Mouse (Mus musculus) lung, adult 2 months (tissue): ENCODE measurements at regions not wholly inside any gene's neighbourhood (a gene's known extent, or its start where the extent isn't known, plus 50 kb on each side); places are given as distances from the start of the nearest gene placed in this dataset.

Source experiments
- DNase-seq: peaks from one replicate; pipeline ENCODE4 v3.0.0; 2022
- H3K4me1 ChIP-seq: fragments of 200-500 bp; 2 replicates; pipeline ENCODE4 v1.6.1; 2011; ENCODE audit warnings: low read length; ENCODE audit not compliant: control insufficient read depth, insufficient read depth
- H3K4me3 ChIP-seq: fragments of 200-500 bp; replicated peaks from 2 replicates; pipeline ENCODE3; 2011; ENCODE audit warnings: low read depth, mild to moderate bottlenecking, control low read depth, low read length; ENCODE audit errors: extremely low read depth
- CTCF ChIP-seq: fragments of 200-500 bp; IDR thresholded peaks from 2 replicates; pipeline ENCODE4 v1.5.1; 2011; ENCODE audit warnings: mild to moderate bottlenecking, low read length, control low read depth; ENCODE audit not compliant: insufficient read depth
- POLR2A ChIP-seq: fragments of 200-500 bp; IDR thresholded peaks from 2 replicates; pipeline ENCODE4 v1.6.1; 2011; ENCODE audit warnings: low read depth, mild to moderate bottlenecking, control low read depth, low read length, borderline replicate concordance; ENCODE audit errors: extremely low read depth
- WGBS: fragments of 180-500 bp; shearing (Covaris S2); methylation state at CpG from one replicate; pipeline ENCODE4 v1.1.7; 2018; 5-methylcytosine and 5-hydroxymethylcytosine counted together

GRCm38 (mm10) chr5:119594541-119594940 is 75.9 kb upstream of the Tbx3 start:
- TF ChIP-seq POLR2A (no peak), CTCF (no peak)
- no peak for DNase-seq
- no peak overlapping the region for H3K4me3 ChIP-seq
- 90% methylated on average over 8 of the region's 8 CpGs for WGBS
- H3K4me1 ChIP-seq, result no peaks in the 10 kb centered on the region

- H3K4me1 ChIP-seq, result no peaks in the 10 kb centered on the region
- TF ChIP-seq CTCF (no peak), POLR2A (no peak)
- DNase-seq, result no peak
- H3K4me3 ChIP-seq, result no peak overlapping the region
- WGBS, result 92% methylated on average over 19 of the region's 19 CpGs
Measured at GRCm38 (mm10) chr5:119596295-119596993, 74.0 kb upstream of the Tbx3 start.

GRCm38 (mm10) chr5:119596994-119597391 is 73.5 kb upstream of the Tbx3 start:
- TF ChIP-seq POLR2A (no peak), CTCF (no peak)
- DNase-seq, result no peak
- 78% methylated on average over 8 of the region's 8 CpGs for WGBS
- H3K4me3 ChIP-seq, result no peak overlapping the region
- no peaks in the 10 kb centered on the region for H3K4me1 ChIP-seq

GRCm38 (mm10) chr5:119597530-119597929 is 72.9 kb upstream of the Tbx3 start:
- no peak for DNase-seq
- TF ChIP-seq POLR2A, result no peak
- no peak for TF ChIP-seq CTCF
- Histone ChIP-seq H3K4me1 (no peaks in the 10 kb centered on the region), H3K4me3 (no peak overlapping the region)
- WGBS, result 93% methylated on average over 3 of the region's 3 CpGs

GRCm38 (mm10) chr5:119598166-119598565 is 72.3 kb upstream of the Tbx3 start:
- no peak for TF ChIP-seq CTCF
- no peak for TF ChIP-seq POLR2A
- WGBS, result 74% methylated on average over 10 of the region's 10 CpGs
- H3K4me3 ChIP-seq, result no peak overlapping the region
- no peaks in the 10 kb centered on the region for H3K4me1 ChIP-seq
- no peak for DNase-seq

- TF ChIP-seq CTCF (no peak), POLR2A (no peak)
- Histone ChIP-seq H3K4me1 (no peaks in the 10 kb centered on the region; the same call in 1 of the 2 replicates), H3K4me3 (no peak overlapping the region)
- DNase-seq, result no peak
- WGBS, result 88% methylated on average over 5 of the region's 5 CpGs
Measured at GRCm38 (mm10) chr5:119601390-119601789, 69.1 kb upstream of the Tbx3 start.

- no peaks in the 10 kb centered on the region; the same call in 1 of the 2 replicates for H3K4me1 ChIP-seq
- H3K4me3 ChIP-seq, result no peak overlapping the region
- TF ChIP-seq CTCF, result no peak
- TF ChIP-seq POLR2A, result no peak
- no peak for DNase-seq
- WGBS, result 43% methylated on average over 16 of the region's 16 CpGs
Measured at GRCm38 (mm10) chr5:119602001-119602400, 68.5 kb upstream of the Tbx3 start.

GRCm38 (mm10) chr5:119605444-119605843 is 65.0 kb upstream of the Tbx3 start:
- 49% methylated on average over 7 of the region's 7 CpGs for WGBS
- DNase-seq, result no peak
- Histone ChIP-seq H3K4me3 (no peak overlapping the region), H3K4me1 (no peaks in the 10 kb centered on the region; the same call in 1 of the 2 replicates)
- TF ChIP-seq CTCF (no peak), POLR2A (no peak)

GRCm38 (mm10) chr5:119613413-119613812 is 57.1 kb upstream of the Tbx3 start:
- TF ChIP-seq POLR2A (no peak), CTCF (no peak)
- Histone ChIP-seq H3K4me3 (no peak overlapping the region), H3K4me1 (peaks cover 2% of the 10 kb centered on the region; the same call in 1 of the 2 replicates)
- 58% methylated on average over 6 of the region's 6 CpGs for WGBS
- DNase-seq, result no peak
